Mouse (Mus musculus): ENCODE measurements at regions not wholly inside any gene's neighbourhood (a gene's known extent, or its start where the extent isn't known, plus 50 kb on each side); places are given as distances from the start of the nearest gene placed in this dataset.

DNA sequence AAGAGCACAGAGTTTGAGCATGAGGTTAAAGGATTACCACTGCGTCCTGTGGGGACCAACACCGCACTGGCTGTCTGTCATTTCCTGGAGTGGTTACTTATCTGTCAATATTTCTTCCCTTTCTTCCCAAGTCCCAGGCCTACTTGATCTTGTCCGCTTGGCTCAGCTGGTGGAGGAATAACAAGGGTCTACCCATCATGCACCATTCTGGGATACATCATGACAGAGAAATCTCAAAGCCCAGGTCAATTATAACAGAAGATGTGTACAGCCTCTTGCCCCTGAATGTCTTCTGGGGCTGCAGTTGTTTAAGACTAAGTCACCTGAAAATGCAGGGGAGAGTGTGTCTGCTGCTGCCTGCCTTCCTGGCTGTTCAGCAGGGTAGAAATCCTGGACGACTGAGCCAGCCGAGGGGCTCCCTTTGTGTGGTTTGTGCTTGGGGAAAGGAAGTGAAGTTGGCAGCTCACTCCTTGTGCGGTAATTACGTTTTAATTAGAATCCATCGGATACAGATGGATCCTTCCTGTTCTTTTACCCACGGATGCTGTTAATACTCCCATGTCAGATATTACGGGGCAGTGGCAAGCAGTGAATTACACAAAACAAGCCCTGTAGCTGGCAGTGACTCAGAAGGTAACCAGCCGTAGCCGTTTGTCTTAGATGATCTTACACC is 286.8 kb downstream of the Zfp326 start:
- Histone ChIP-seq H3K4me3 (no peak overlapping the region), H3K27ac (no peak overlapping the region), H3K27me3 (ENCODE audit: poor library complexity, severe bottlenecking) (no peaks in the 10 kb centered on the region), H3K4me1 (no peaks in the 10 kb centered on the region), H3K9me3 (peaks cover 5% of the 10 kb centered on the region; the same call in 1 of the 2 replicates), H3K36me3 (replicated peaks) (no peaks in the 10 kb centered on the region)
- 75% methylated on average over 12 of the region's 12 CpGs for WGBS
- no peak for DNase-seq (ENCODE audit: extremely low spot score, low spot score)

DNA sequence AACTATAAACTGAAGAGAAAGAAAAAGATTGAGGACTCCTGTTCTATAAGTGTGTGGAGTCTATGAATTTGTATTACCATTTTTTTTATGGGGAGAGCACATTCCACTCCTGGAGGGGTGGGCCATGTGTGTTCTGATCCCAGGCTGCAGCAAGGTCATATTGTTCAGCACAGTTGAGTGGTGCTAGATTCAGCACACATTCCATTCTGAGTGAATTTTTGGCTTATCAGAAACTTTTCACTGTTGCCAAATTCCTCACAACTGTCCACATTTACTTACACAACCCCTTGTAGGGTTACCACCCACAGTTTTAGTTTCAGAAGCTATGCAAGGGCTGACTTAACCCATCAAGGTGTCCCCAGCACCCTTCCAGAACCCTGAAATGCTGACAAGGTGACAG is 262.7 kb downstream of the Zfp326 start:
- DNase-seq (ENCODE audit: extremely low spot score, low spot score) = no peak
- no peaks in the 10 kb centered on the region for H3K27me3 ChIP-seq (ENCODE audit: poor library complexity, severe bottlenecking)
- H3K4me3 ChIP-seq = no peak overlapping the region
- no peaks in the 10 kb centered on the region for H3K4me1 ChIP-seq
- no peaks in the 10 kb centered on the region for H3K36me3 ChIP-seq (replicated peaks)
- no peak overlapping the region for H3K27ac ChIP-seq
- no peaks in the 10 kb centered on the region for H3K9me3 ChIP-seq

GRCm38 (mm10) chr5:106122928-106123327 is 246.6 kb downstream of the Zfp326 start:
- no peak for DNase-seq (ENCODE audit: extremely low spot score, low spot score)
- 83% methylated on average over 3 of the region's 3 CpGs for WGBS
- Histone ChIP-seq H3K9me3 (no peaks in the 10 kb centered on the region), H3K36me3 (replicated peaks) (no peaks in the 10 kb centered on the region), H3K27ac (no peak overlapping the region), H3K27me3 (ENCODE audit: poor library complexity, severe bottlenecking) (no peaks in the 10 kb centered on the region), H3K4me1 (peaks cover 11% of the 10 kb centered on the region; the same call in 1 of the 2 replicates), H3K4me3 (no peak overlapping the region)

- no peaks in the 10 kb centered on the region for H3K27me3 ChIP-seq (ENCODE audit: poor library complexity, severe bottlenecking)
- peaks cover 10% of the 10 kb centered on the region; the same call in 1 of the 2 replicates for H3K4me1 ChIP-seq
- H3K27ac ChIP-seq = no peak overlapping the region
- H3K4me3 ChIP-seq = no peak overlapping the region
- DNase-seq (ENCODE audit: extremely low spot score, low spot score) = no peak
- WGBS = 91% methylated on average over 1 of the region's 1 CpGs
- H3K36me3 ChIP-seq (replicated peaks) = no peaks in the 10 kb centered on the region
- no peaks in the 10 kb centered on the region for H3K9me3 ChIP-seq
Measured at GRCm38 (mm10) chr5:106119584-106119983, 243.2 kb downstream of the Zfp326 start.

DNA sequence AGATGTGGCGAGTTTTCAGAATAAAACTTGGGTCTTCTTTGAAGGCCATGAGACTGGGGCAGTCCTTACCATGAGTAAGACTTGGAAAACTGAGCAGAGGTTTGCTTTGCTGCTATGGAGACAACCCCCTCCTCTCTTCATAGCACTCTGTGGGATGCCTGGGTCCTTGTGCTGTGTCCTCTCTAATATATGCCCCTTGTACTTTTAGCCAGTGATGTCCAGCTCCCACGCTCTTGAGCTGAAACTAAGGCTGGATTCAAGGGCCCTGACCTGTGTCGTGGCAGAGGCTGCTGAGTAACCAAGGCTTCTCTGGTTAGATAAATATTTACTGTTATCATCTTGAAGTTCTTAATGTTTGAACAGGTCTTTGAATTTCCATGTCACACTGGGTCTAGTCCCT is 236.8 kb downstream of the Zfp326 start:
- Histone ChIP-seq H3K27ac (no peak overlapping the region), H3K9me3 (no peaks in the 10 kb centered on the region), H3K36me3 (replicated peaks) (no peaks in the 10 kb centered on the region), H3K4me1 (peaks cover 16% of the 10 kb centered on the region; the same call in 1 of the 2 replicates), H3K27me3 (ENCODE audit: poor library complexity, severe bottlenecking) (no peaks in the 10 kb centered on the region), H3K4me3 (no peak overlapping the region)
- WGBS = 93% methylated on average over 3 of the region's 3 CpGs
- no peak for DNase-seq (ENCODE audit: extremely low spot score, low spot score)

DNA sequence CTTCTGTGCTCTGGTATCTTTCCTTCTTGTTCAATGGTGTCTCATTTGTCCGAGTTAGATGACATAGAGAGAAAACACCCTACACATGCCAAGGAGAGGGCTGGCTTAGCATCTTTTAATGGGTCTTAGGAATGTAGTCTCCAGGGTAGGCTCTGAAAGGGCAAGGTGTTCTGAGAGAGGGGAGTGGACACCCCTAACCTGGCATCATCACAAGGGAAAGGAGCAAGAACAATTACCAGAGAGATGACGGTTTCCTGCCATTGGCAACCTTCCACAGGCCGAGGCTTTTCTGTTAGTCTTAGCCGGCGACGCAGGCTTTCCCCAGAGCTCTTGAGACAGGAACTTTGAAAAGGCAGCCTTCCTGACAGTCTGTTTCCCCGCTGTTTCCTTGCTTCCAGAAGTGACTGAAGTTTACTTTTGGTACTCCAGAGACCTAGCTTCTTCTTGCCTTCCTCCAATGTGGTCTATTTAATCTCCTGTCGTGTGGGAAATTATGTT is 232.2 kb downstream of the Zfp326 start:
- Histone ChIP-seq H3K4me1 (peaks cover 16% of the 10 kb centered on the region; the same call in 1 of the 2 replicates), H3K27me3 (ENCODE audit: poor library complexity, severe bottlenecking) (no peaks in the 10 kb centered on the region), H3K4me3 (no peak overlapping the region), H3K36me3 (replicated peaks) (no peaks in the 10 kb centered on the region), H3K9me3 (no peaks in the 10 kb centered on the region), H3K27ac (no peak overlapping the region)
- DNase-seq (ENCODE audit: extremely low spot score, low spot score) = no peak
- 90% methylated on average over 8 of the region's 8 CpGs for WGBS

DNA sequence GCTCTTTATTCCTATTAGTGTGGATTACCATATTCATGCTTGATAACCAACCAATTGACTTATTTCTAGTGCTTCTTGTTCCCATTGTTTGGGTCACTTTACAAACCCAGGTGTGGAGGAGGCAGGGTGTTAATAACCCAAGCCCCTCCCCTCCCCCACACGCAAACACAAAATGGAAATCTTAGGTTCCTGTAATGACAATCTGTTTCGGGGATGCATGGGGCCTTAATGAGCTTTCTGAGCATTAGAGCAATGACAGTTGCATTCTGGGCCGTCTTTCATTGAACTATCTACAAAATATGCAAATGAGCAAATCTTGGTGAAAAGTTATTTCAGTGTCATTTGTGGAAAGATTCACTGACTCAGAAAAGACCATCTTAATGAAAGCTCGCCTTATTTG is 225.9 kb downstream of the Zfp326 start:
- Histone ChIP-seq H3K9me3 (no peaks in the 10 kb centered on the region), H3K27me3 (ENCODE audit: poor library complexity, severe bottlenecking) (no peaks in the 10 kb centered on the region), H3K4me1 (no peaks in the 10 kb centered on the region), H3K36me3 (replicated peaks) (no peaks in the 10 kb centered on the region), H3K4me3 (no peak overlapping the region), H3K27ac (no peak overlapping the region)
- DNase-seq (ENCODE audit: extremely low spot score, low spot score) = no peak
- 87% methylated on average over 4 of the region's 4 CpGs for WGBS

DNA sequence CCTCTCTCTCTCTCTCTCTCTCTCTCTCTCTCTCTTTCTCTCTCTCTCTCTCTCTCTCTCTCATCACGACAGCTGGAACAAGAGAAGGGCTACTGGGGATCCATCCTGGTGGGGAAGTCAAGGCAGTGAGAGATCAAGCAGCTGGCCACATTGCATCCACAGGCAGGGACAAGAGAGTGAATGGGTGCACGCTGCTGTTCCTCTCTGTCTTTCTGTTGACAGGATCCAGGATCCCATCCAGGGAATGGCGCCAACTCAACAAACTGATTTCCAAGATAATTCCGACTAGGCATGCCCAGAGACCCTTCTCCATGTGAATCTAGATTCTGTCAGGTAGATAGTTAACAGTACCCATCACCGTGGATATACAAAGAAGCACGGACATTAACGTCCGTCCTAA is 222.5 kb downstream of the Zfp326 start:
- Histone ChIP-seq H3K4me1 (no peaks in the 10 kb centered on the region), H3K27ac (no peak overlapping the region), H3K36me3 (replicated peaks) (no peaks in the 10 kb centered on the region), H3K9me3 (no peaks in the 10 kb centered on the region), H3K27me3 (ENCODE audit: poor library complexity, severe bottlenecking) (no peaks in the 10 kb centered on the region), H3K4me3 (no peak overlapping the region)
- no peak for DNase-seq (ENCODE audit: extremely low spot score, low spot score)
- 92% methylated on average over 8 of the region's 8 CpGs for WGBS

DNA sequence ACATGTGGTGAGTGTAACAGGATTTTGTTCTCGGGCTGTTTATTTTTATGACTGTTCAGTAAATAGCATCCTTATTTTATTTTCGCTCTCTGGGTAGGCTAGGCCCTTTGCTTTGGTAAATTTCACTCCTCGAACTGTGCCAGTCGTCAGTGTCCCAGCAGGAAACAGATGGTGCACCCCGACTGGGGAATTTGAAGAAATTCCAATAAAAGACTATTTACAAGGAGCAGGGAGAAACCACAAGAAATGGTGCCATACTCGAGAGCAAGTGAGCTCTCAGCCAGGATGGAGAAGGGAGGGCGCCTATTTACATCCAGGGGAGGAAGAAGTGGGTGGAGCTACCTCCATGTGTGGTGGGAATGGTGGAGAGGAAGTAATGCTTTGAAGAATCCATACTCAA is 213.0 kb downstream of the Zfp326 start:
- H3K27ac ChIP-seq = no peak overlapping the region
- DNase-seq (ENCODE audit: extremely low spot score, low spot score) = no peak

GRCm38 (mm10) chr5:106088478-106089185 is 212.3 kb downstream of the Zfp326 start:
- peaks cover 13% of the 10 kb centered on the region; the same call in 1 of the 2 replicates for H3K9me3 ChIP-seq
- no peaks in the 10 kb centered on the region for H3K27me3 ChIP-seq (ENCODE audit: poor library complexity, severe bottlenecking)
- no peaks in the 10 kb centered on the region for H3K36me3 ChIP-seq (replicated peaks)
- DNase-seq (ENCODE audit: extremely low spot score, low spot score) = no peak
- 83% methylated on average over 5 of the region's 5 CpGs for WGBS
- no peaks in the 10 kb centered on the region for H3K4me1 ChIP-seq
- H3K27ac ChIP-seq = no peak overlapping the region
- no peak overlapping the region for H3K4me3 ChIP-seq

More for the DNA sequence above, 213.0 kb downstream of the Zfp326 start:
- no peak overlapping the region for H3K4me3 ChIP-seq
- 88% methylated on average over 7 of the region's 7 CpGs for WGBS
- H3K9me3 ChIP-seq = peaks cover 13% of the 10 kb centered on the region; the same call in 1 of the 2 replicates
- H3K27me3 ChIP-seq (ENCODE audit: poor library complexity, severe bottlenecking) = no peaks in the 10 kb centered on the region
- H3K4me1 ChIP-seq = no peaks in the 10 kb centered on the region
- no peaks in the 10 kb centered on the region for H3K36me3 ChIP-seq (replicated peaks)

DNA sequence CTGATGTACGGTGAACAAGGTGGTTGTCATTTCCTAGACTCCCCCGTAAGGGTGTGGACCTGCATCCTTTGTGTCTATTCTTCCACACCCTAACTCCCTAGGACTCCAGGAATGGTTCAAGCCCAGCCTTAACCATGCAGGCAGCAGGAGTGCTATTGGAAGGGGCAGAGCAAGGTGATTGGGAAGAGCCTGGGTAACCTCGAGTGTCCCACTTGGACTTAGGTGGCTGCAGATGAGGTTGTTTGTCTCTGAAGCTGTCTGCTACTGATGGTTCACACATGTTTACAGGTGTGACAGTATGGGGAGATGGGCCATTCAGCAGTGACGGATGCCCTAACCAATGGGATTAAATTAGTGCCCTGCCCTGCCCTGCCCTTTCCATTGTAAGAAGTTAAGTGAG is 207.4 kb downstream of the Zfp326 start:
- Histone ChIP-seq H3K4me1 (no peaks in the 10 kb centered on the region), H3K4me3 (no peak overlapping the region), H3K36me3 (replicated peaks) (no peaks in the 10 kb centered on the region), H3K9me3 (peaks cover 12% of the 10 kb centered on the region; the same call in 1 of the 2 replicates), H3K27ac (no peak overlapping the region), H3K27me3 (ENCODE audit: poor library complexity, severe bottlenecking) (no peaks in the 10 kb centered on the region)
- DNase-seq (ENCODE audit: extremely low spot score, low spot score) = no peak
- 90% methylated on average over 4 of the region's 4 CpGs for WGBS

GRCm38 (mm10) chr5:106082891-106083290 is 206.5 kb downstream of the Zfp326 start:
- no peaks in the 10 kb centered on the region for H3K27me3 ChIP-seq (ENCODE audit: poor library complexity, severe bottlenecking)
- no peak for DNase-seq (ENCODE audit: extremely low spot score, low spot score)
- H3K4me1 ChIP-seq = no peaks in the 10 kb centered on the region
- peaks cover 6% of the 10 kb centered on the region; the same call in 1 of the 2 replicates for H3K9me3 ChIP-seq
- 74% methylated on average over 7 of the region's 7 CpGs for WGBS
- H3K36me3 ChIP-seq (replicated peaks) = no peaks in the 10 kb centered on the region
- no peak overlapping the region for H3K4me3 ChIP-seq
- H3K27ac ChIP-seq = no peak overlapping the region

DNA sequence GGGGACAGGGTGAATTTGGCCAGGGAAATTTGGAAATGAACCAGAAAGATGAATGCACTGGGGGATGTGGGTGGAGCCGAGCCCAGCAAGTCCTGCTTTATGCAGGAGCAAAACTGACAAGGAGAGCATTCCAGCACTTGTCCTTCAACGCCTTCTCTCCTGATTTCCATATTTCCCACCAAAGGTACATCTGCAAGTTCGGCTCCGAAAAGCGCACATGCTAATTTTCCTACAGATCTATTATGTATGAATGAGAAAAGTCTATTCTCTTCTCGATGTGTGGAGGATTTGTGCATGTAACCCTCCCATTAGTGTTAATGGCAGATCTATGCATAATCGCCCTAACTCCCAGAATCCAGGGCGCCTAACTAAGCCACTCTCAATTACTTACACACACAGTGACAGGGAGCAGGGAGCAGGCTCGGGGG is 190.8 kb downstream of the Zfp326 start:
- 88% methylated on average over 9 of the region's 9 CpGs for WGBS
- Histone ChIP-seq H3K4me1 (0 out of 2 replicates have a peak, but pooled peaks cover 9% of the 10 kb centered on the region), H3K27me3 (ENCODE audit: poor library complexity, severe bottlenecking) (no peaks in the 10 kb centered on the region), H3K27ac (no peak overlapping the region), H3K4me3 (no peak overlapping the region), H3K36me3 (replicated peaks) (no peaks in the 10 kb centered on the region), H3K9me3 (peaks cover 12% of the 10 kb centered on the region)
- DNase-seq (ENCODE audit: extremely low spot score, low spot score) = no peak

Data from forebrain, embryonic 10.5 days (tissue).